Mouse (Mus musculus): ENCODE results near the gene Map4k1.

- no peak for TF ChIP-seq POLR2A (IDR thresholded peaks at IDR 0.05; ENCODE audit: insufficient read depth, low read depth, low read length)
- TF ChIP-seq CTCF (IDR thresholded peaks at IDR 0.05): no peak
These were observed 44.3 kb downstream of the Map4k1 start for GRCm38 (mm10) chr7:29026195-29026594.

All from heart, adult 2 months (tissue).